Mouse (Mus musculus) cortical plate, adult 2 months (tissue): ENCODE data around the gene Tuba4a.

Experiments used
- CTCF ChIP-seq: fragments of 200-500 bp; IDR thresholded peaks from 2 replicates; pipeline ENCODE4 v1.5.1; 2011; ENCODE audit warnings: mild to moderate bottlenecking, control low read depth, low read length; ENCODE audit not compliant: insufficient read depth; ENCODE audit errors: extremely low read depth
- POLR2A ChIP-seq: fragments of 200-500 bp; IDR thresholded peaks from 2 replicates; pipeline ENCODE4 v1.6.1; 2011; ENCODE audit warnings: mild to moderate bottlenecking, low read length, control low read depth; ENCODE audit not compliant: insufficient read depth; ENCODE audit errors: extremely low read depth

DNA sequence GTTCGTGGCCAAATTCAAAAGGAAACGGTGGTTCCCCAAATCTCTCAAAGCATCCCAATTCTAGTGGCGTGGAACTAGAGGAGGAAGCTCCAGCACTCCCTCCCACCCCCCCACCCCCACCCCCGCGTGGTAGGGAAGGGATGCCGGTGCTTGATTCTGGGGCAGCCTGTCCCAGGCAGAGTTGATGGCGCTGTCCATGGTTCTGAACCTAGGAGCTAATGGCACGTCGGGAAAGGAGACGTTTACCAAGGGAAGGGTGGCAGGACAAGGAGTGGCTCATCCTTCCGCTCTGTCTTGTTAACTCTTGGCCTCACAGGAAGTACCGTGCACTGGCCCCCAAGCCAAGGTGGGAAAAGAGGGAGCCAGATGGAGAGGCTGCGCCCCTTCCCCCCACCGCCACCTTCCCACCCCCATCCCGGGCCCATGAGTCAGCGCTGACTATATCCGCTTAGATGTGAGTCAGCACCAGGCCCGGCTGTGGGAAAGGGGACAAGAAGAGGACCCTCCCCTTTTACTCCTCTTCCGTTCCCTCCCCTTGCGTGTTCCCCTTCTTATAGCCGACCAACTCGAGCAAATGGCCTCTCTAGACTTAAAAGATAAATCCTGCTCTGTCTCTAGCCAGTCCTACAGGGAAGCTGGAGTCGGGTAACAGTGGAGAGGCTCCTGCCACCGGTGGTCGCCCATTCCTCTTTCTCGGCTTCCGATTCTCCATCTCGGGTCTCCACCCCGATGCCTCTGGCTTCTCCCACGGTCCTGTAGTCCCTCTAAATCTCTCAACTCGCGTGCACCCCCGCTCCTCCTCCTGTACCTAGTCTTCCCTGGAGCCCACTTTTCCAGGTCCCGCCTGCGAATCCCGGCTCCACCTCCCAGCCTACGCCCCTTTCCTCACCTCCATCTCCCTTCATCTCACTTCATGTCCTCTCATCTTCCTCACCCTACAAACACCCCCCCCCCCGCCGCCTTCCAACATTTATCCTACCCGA lies 43.6 kb upstream of the Tuba4a start:
- no peak for TF ChIP-seq CTCF
- peak; percentile 40 for TF ChIP-seq POLR2A
